Mouse (Mus musculus) testis, postnatal 10 days (tissue): ENCODE results near the gene Gm17364.
"Not testable (repeated sequence)": the region's sequence is repeated elsewhere in the genome, so short reads cannot be mapped to it uniquely, and the experiment has no call there.

Experiments used
- DNase-seq: peaks from one replicate; pipeline ENCODE4 v3.0.0; 2021; ENCODE audit warnings: low spot score

The Gm17364 gene

GRCm38 (mm10) chr13:41251667-41252066, 22.1 kb downstream of the Gm17364 start:
- DNase-seq = no peak

- DNase-seq = not testable (repeated sequence)
These were observed 22.5 kb downstream of the Gm17364 start for GRCm38 (mm10) chr13:41251232-41251631.

GRCm38 (mm10) chr13:41250318-41250981, 23.3 kb downstream of the Gm17364 start:
- no peak for DNase-seq

GRCm38 (mm10) chr13:41249538-41250317, 24.0 kb downstream of the Gm17364 start, which contains the start of gene Smim13:
Gene Smim13, plus strand, starts transcription at chr13:41249844.
- peak; percentile 93 for DNase-seq

GRCm38 (mm10) chr13:41248751-41249520, 24.8 kb downstream of the Gm17364 start:
- no peak for DNase-seq

GRCm38 (mm10) chr13:41244306-41244830, 29.4 kb downstream of the Gm17364 start:
- no peak for DNase-seq

GRCm38 (mm10) chr13:41241557-41241956, 32.2 kb downstream of the Gm17364 start:
- no peak for DNase-seq

- DNase-seq = no peak
These were observed 35.0 kb downstream of the Gm17364 start for GRCm38 (mm10) chr13:41238805-41239130.

- DNase-seq = no peak
These were observed 35.6 kb downstream of the Gm17364 start for GRCm38 (mm10) chr13:41238035-41238804.

- DNase-seq = no peak
These were observed 37.7 kb downstream of the Gm17364 start for GRCm38 (mm10) chr13:41235845-41236741.

GRCm38 (mm10) chr13:41235181-41235580, 38.6 kb downstream of the Gm17364 start:
- DNase-seq = no peak

- DNase-seq = no peak
These were observed 40.5 kb downstream of the Gm17364 start for GRCm38 (mm10) chr13:41233241-41233640.

- DNase-seq = no peak
These were observed 41.6 kb downstream of the Gm17364 start for GRCm38 (mm10) chr13:41232209-41232608.

- peak; percentile 56 for DNase-seq
These were observed 42.3 kb downstream of the Gm17364 start for GRCm38 (mm10) chr13:41231389-41231983.

- DNase-seq = no peak
These were observed 43.5 kb downstream of the Gm17364 start for GRCm38 (mm10) chr13:41230256-41230655.

- no peak for DNase-seq
These were observed 45.7 kb downstream of the Gm17364 start for GRCm38 (mm10) chr13:41228060-41228459.

- no peak for DNase-seq
These were observed 47.3 kb downstream of the Gm17364 start for GRCm38 (mm10) chr13:41226513-41226912.
